Mouse (Mus musculus) midbrain, embryonic 11.5 days (tissue): ENCODE results near the gene Fgd5. TPM values are rescaled to one million over a fixed set of nuclear protein-coding genes. Genes with fewer than 3 reads are reported as not detected.

Source experiments
- ATAC-seq: fragments of 200-750 bp; cut with Nextera tagmentation; 2 replicates; pipeline ENCODE4 v1.8.0; 2017; ENCODE audit warnings: moderate TSS enrichment, moderate library complexity; ENCODE audit not compliant: low FRiP score
- DNase-seq: peaks from one replicate; pipeline ENCODE4 v3.0.0; 2015; ENCODE audit warnings: low spot score; ENCODE audit errors: missing footprints
- H3K27ac ChIP-seq: fragments of 300-500 bp; sonication (generic); 2 replicates; pipeline ENCODE4 v1.5.1; 2014; ENCODE audit warnings: low read depth, low read length
- H3K27me3 ChIP-seq: fragments of 300-500 bp; sonication (generic); 2 replicates; pipeline ENCODE4 v1.6.1; 2014; ENCODE audit warnings: mild to moderate bottlenecking, low read length, moderate library complexity, mixed read lengths; ENCODE audit not compliant: control insufficient read depth, insufficient read depth
- H3K36me3 ChIP-seq: fragments of 300-500 bp; sonication (generic); 2 replicates; pipeline ENCODE4 v1.6.1; 2014; ENCODE audit warnings: mild to moderate bottlenecking, low read length, moderate library complexity, mixed read lengths; ENCODE audit not compliant: control insufficient read depth, insufficient read depth
- H3K4me1 ChIP-seq: fragments of 300-500 bp; sonication (generic); 2 replicates; pipeline ENCODE4 v1.6.1; 2014; ENCODE audit warnings: low read length; ENCODE audit not compliant: control insufficient read depth, insufficient read depth
- H3K4me2 ChIP-seq: fragments of 300-500 bp; sonication (generic); 2 replicates; pipeline ENCODE4 v1.6.1; 2014; ENCODE audit warnings: mild to moderate bottlenecking, moderate library complexity
- H3K4me3 ChIP-seq: fragments of 300-500 bp; sonication (generic); 2 replicates; pipeline ENCODE4 v1.5.1; 2014; ENCODE audit warnings: low read depth, low read length
- H3K9ac ChIP-seq: fragments of 300-500 bp; sonication (generic); 2 replicates; pipeline ENCODE4 v1.6.1; 2014; ENCODE audit warnings: low read length
- H3K9me3 ChIP-seq: fragments of 300-500 bp; sonication (generic); 2 replicates; pipeline ENCODE4 v1.6.1; 2016; ENCODE audit warnings: low read length; ENCODE audit not compliant: control insufficient read depth
- WGBS: fragments of 180-500 bp; shearing (Covaris S2); extraction: QIAGEN DNeasy Blood & Tissue Kit; methylation state at CpG from one replicate; pipeline ENCODE4 v1.1.7; 2014; 5-methylcytosine and 5-hydroxymethylcytosine counted together
- polyA plus RNA-seq: library from polyadenylated mRNA; unstranded; fragments of >200 nt; fragmentation: Nextera tagmentation; extraction: Ambion mirVana; gene quantifications from 2 replicates; pipeline ENCODE4 v1.2.1, GENCODE M21; 2014

The Fgd5 gene
- polyA plus RNA-seq, 1 experiment from 2014 or later: 3.5 TPM

DNA sequence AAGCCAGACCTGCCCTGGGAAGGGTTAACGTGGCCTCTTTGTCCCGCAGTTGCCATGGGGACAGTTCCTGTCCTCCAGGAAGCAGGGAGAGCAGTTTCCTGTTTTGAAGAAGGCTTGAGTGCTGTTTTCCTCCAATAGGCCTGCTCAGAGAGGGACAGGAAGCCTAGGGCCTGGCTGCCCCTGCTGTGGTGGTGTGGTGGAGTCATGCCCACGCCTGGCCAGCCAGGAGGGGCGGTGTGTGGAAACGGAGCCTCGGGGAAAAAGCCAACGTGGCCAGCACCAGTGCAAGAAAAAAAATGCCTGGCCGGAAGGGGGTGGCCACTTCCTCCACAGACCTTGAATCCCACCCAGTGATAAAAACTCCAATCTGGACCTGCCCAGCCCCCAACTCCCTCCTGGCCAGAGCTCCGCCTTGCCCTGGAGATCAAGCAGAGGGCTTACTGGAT is 6.5 kb upstream of the Fgd5 start:
- H3K4me1 ChIP-seq: 0 out of 2 replicates have a peak, but pooled peaks cover 2% of the 10 kb centered on the region
- H3K9me3 ChIP-seq: no peaks in the 10 kb centered on the region
- WGBS: 59% methylated on average over 9 of the region's 9 CpGs
- no peaks in the 10 kb centered on the region for H3K27me3 ChIP-seq
- DNase-seq (peak; percentile 85), ATAC-seq (no peak)
- H3K9ac ChIP-seq: no peak overlapping the region
- H3K36me3 ChIP-seq: no peaks in the 10 kb centered on the region
- H3K4me2 ChIP-seq: no peak overlapping the region
- H3K27ac ChIP-seq: no peak overlapping the region
- H3K4me3 ChIP-seq: no peak overlapping the region

DNA sequence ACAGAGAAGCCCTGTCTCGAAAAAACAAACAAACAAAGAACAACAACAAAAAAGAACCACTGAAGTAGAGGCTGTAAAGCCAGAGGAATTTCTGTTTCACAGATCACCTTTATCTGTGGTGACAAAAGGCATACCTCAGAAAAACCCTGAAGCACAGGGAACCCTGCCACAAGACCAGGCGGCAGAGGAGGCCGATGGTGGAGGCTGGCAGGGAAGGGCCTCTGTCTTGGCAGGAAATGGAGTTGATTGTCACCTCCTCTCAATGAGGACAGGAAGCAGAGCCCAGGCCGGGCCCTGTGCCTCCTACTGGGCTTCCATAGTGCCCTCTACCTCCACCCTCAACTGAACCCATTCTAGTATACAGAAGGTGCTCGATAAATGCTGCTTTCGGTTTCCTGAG is 4.7 kb upstream of the Fgd5 start:
- Histone ChIP-seq H3K9ac (no peak overlapping the region), H3K9me3 (no peaks in the 10 kb centered on the region), H3K4me3 (no peak overlapping the region), H3K27me3 (peaks cover under 1% of the 10 kb centered on the region; the same call in 1 of the 2 replicates), H3K4me2 (no peak overlapping the region), H3K4me1 (0 out of 2 replicates have a peak, but pooled peaks cover 2% of the 10 kb centered on the region), H3K27ac (no peak overlapping the region), H3K36me3 (no peaks in the 10 kb centered on the region)
- DNase-seq (no peak), ATAC-seq (no peak)
- 76% methylated on average over 6 of the region's 6 CpGs for WGBS

DNA sequence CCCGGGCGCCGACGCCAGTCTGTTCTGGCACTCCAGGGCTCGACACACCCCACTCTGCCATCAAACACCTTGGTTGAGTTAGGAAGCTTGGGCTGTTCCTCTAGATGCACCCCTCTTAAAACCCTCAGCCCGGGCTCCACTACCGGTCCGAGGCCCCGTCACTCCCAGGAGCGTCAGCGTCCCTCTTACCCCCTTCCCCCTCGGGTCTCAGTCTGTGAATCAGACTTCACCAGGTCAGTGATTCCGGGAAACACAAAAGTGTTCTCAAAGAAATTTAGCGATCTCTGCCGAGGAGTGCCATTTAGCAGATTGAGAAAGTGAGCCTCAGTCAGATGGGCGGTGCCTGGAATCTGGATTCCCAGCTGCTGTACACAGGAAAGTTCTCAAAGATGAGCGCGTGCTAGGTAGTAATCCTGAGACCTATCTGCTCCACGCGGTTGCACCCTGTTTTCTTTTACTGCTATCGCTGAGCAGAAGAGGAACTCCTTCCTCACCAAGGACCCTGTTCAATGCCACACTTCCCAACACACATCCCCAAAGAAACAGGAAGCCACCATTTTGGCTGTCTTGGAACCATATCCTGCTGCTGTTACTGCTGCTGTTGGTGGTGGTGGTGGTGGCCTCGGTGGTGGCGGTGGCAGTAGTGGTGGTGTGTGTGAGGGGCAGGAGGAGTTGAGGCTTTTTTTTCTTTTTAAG is 771 bp downstream of the Fgd5 start:
- H3K9me3 ChIP-seq: no peaks in the 10 kb centered on the region
- DNase-seq (no peak), ATAC-seq (peak; percentile 16; the same call in 1 of the 2 replicates)
- 10% methylated on average over 23 of the region's 23 CpGs for WGBS
- H3K36me3 ChIP-seq: no peaks in the 10 kb centered on the region
- peak overlapping the region; percentile 58 for H3K4me3 ChIP-seq
- H3K9ac ChIP-seq: peak overlapping the region; percentile 48
- H3K27me3 ChIP-seq: peaks cover 11% of the 10 kb centered on the region; the same call in 1 of the 2 replicates
- no peak overlapping the region for H3K27ac ChIP-seq
- no peaks in the 10 kb centered on the region for H3K4me1 ChIP-seq
- peak overlapping the region; percentile 77 for H3K4me2 ChIP-seq

DNA sequence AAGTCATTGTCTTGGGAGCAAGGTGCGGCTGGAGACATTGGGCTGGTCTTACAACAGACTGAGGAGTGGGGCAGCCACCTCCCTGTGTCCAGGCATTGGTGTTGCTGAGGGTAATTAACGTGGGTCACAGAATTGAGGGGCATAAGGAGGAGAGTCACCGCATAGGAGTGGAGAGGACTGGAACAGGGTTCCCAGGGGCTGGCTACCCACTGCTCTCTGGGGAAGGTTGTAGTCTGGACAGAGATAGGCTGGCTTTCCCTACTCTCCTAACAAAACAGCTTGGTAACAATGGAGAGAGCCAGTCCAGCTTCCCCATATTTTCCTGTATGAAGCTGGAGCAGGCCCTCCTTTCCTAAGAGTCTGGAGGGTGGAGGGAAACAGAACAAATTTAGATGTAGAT is 1.3 kb downstream of the Fgd5 start:
- H3K9me3 ChIP-seq: no peaks in the 10 kb centered on the region
- H3K9ac ChIP-seq: no peak overlapping the region
- DNase-seq (no peak), ATAC-seq (no peak)
- no peaks in the 10 kb centered on the region for H3K36me3 ChIP-seq
- H3K4me3 ChIP-seq: no peak overlapping the region; the same call in 1 of the 2 replicates
- H3K27ac ChIP-seq: no peak overlapping the region
- H3K4me1 ChIP-seq: no peaks in the 10 kb centered on the region
- 57% methylated on average over 3 of the region's 3 CpGs for WGBS
- H3K4me2 ChIP-seq: no peak overlapping the region; the same call in 1 of the 2 replicates
- peaks cover 11% of the 10 kb centered on the region; the same call in 1 of the 2 replicates for H3K27me3 ChIP-seq

DNA sequence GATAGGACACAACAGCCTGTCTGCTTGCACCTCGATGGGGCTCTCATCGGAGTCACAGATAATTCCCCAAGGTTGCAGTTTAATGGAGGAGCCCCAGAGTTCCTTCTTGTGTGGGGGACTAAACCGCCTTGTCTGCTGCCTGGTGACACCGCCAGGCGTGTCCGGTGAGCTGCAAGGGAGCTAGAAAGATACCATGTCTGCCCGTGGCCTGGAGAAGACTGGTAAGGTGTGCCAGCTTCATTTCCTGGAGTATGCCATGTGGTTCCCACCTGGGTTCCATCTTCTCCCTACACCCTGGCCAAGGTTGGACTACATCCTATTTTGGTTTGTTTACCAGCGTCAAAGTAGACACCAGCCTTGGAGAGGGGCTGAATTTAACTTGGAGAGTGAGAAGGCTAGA is 11.4 kb downstream of the Fgd5 start:
- Histone ChIP-seq H3K4me2 (no peak overlapping the region), H3K27ac (no peak overlapping the region), H3K9ac (no peak overlapping the region), H3K27me3 (no peaks in the 10 kb centered on the region), H3K36me3 (no peaks in the 10 kb centered on the region), H3K4me3 (no peak overlapping the region), H3K9me3 (no peaks in the 10 kb centered on the region), H3K4me1 (no peaks in the 10 kb centered on the region)
- DNase-seq (no peak), ATAC-seq (no peak)
- 92% methylated on average over 8 of the region's 8 CpGs for WGBS

DNA sequence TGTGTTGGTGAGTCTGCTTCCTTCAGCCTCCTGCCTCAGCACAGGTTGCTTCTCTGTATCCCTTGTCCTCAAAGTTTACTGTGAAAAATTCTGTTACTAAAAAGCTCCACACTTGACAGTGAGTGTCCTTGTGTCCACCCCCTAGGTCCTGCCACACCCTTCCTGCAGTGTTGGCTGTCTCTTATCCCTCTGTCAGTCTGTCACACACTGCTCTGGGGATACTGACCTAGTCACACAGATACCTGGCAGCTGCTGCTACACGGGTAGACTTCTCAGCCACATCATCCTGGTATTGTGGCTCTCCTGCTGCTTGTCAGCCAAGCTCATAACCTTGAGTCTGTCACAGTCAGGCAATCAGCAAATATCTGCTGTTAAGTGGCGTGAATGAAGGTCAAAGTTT is 14.1 kb downstream of the Fgd5 start:
- no peaks in the 10 kb centered on the region for H3K27me3 ChIP-seq
- no peaks in the 10 kb centered on the region for H3K9me3 ChIP-seq
- no peak overlapping the region for H3K9ac ChIP-seq
- H3K4me2 ChIP-seq: no peak overlapping the region
- DNase-seq: no peak
- no peaks in the 10 kb centered on the region for H3K36me3 ChIP-seq
- WGBS: 86% methylated on average over 2 of the region's 2 CpGs
- ATAC-seq: no peak
- no peak overlapping the region for H3K4me3 ChIP-seq
- no peak overlapping the region for H3K27ac ChIP-seq
- no peaks in the 10 kb centered on the region for H3K4me1 ChIP-seq

DNA sequence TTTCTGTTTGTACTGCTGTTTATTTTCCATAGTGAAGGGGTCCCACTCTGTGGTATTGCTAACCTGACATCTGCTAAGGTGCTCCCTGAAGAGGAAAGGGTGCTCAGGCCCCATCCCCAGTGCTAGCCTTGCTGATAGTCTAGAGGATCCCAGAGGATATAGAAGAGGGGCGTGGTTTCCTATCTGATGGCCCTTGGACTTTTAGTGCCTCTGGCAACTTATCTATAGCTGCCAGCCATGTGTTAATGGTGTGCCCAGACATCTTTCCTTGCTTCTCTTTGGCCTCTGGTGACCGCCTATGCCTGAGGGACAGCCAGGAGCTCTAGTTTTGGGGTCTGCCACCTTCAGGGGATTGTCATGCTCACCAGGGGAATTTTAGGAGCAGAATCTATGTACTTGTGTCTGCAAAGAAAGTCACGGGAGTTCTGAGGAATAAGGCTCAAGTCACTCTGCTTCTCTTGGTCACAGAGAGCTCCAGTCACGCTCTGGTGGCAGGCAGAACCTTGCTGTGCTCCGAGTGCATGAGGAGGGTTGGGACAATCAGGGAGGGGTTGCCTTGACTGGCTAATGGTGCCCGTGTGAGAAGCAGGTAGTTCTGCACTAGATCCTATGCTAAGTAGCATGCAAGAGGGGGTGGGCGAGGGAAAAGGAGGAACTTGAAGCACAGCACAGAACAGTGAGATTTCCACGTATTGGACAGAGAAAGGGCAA is 15.3 kb downstream of the Fgd5 start:
- WGBS: 74% methylated on average over 8 of the region's 8 CpGs
- Histone ChIP-seq H3K27ac (no peak overlapping the region), H3K4me2 (no peak overlapping the region), H3K9ac (no peak overlapping the region), H3K27me3 (no peaks in the 10 kb centered on the region), H3K36me3 (no peaks in the 10 kb centered on the region), H3K4me1 (no peaks in the 10 kb centered on the region), H3K4me3 (no peak overlapping the region), H3K9me3 (no peaks in the 10 kb centered on the region)
- DNase-seq (no peak), ATAC-seq (no peak)

DNA sequence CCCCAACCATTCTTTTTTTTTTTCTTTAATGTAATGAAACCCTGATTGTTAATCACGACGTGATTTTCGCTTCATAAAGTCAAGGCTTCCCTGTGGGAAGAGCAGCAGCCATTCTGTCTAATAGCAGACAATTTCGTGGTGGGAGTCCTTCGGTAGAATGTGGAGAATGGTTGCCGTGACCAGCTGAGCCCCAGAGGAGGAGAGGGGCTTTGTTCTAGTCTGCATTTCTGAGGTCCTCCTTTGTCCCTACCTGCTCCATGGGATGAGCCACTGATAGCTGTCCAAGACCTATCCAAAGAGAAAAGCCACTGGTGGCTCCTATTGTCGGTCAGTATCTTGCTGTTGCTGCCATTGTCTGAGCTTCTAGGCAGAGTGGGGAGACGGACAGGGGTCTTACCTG is 17.4 kb downstream of the Fgd5 start:
- no peak for DNase-seq
- no peak overlapping the region for H3K27ac ChIP-seq

DNA sequence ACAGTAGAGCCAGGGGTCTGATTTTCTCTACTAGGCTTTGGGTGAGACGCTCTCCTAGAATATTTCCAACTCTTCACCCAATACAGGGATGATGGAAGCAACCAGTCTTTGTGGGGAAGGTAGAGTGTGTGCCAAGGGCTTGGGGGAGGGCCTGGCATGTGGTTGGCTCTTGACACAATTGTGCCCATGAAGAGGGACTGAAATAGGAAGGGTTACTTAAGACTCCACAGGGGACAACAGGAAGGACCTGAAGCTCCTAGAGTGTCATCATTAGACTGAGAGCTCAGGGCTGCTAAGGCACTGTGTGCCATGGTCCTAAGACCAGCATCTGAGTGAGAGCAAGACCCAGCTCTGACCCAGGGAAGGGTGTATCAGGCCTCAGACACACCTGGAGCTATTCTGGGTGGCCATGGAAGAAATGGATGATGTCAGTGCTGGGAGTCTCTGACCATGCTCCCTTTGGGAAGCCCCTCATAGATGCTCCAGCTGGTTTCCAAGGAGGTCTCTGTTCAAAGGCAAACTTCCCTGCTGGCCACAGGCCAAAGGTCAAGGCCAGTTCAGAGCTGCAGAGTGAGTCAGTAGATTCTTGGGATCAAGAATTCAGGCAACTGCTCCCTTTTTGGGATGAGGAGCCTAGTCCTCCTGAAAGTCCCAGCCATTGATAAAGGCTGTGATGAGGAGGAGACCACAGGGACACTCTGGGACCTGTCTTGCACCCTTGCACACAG is 24.0 kb downstream of the Fgd5 start:
- H3K9me3 ChIP-seq: no peaks in the 10 kb centered on the region
- whole genome bisulfite sequencing: 91% methylated on average over 1 of the region's 1 CpGs
- no peak overlapping the region for H3K4me3 ChIP-seq
- no peak for DNase-seq
- H3K4me2 ChIP-seq: no peak overlapping the region
- H3K36me3 ChIP-seq: no peaks in the 10 kb centered on the region
- no peak overlapping the region for H3K27ac ChIP-seq
- peaks cover 25% of the 10 kb centered on the region for H3K4me1 ChIP-seq
- H3K27me3 ChIP-seq: no peaks in the 10 kb centered on the region
- no peak for ATAC-seq
- no peak overlapping the region for H3K9ac ChIP-seq

More for the DNA sequence above, 17.4 kb downstream of the Fgd5 start:
- no peak for ATAC-seq
- no peaks in the 10 kb centered on the region for H3K27me3 ChIP-seq
- WGBS: 67% methylated on average over 8 of the region's 8 CpGs
- no peak overlapping the region for H3K4me2 ChIP-seq
- no peak overlapping the region for H3K9ac ChIP-seq
- H3K4me3 ChIP-seq: no peak overlapping the region
- no peaks in the 10 kb centered on the region for H3K4me1 ChIP-seq
- no peaks in the 10 kb centered on the region for H3K9me3 ChIP-seq
- H3K36me3 ChIP-seq: no peaks in the 10 kb centered on the region
